Mouse (Mus musculus): Measurements from ENCODE around the gene Wdr63. TPM values are rescaled to one million over a fixed set of nuclear protein-coding genes. Genes with fewer than 3 reads are reported as not detected.

The Wdr63 gene
- not detected for polyA plus RNA-seq (2017; shearing (Covaris generic))

DNA sequence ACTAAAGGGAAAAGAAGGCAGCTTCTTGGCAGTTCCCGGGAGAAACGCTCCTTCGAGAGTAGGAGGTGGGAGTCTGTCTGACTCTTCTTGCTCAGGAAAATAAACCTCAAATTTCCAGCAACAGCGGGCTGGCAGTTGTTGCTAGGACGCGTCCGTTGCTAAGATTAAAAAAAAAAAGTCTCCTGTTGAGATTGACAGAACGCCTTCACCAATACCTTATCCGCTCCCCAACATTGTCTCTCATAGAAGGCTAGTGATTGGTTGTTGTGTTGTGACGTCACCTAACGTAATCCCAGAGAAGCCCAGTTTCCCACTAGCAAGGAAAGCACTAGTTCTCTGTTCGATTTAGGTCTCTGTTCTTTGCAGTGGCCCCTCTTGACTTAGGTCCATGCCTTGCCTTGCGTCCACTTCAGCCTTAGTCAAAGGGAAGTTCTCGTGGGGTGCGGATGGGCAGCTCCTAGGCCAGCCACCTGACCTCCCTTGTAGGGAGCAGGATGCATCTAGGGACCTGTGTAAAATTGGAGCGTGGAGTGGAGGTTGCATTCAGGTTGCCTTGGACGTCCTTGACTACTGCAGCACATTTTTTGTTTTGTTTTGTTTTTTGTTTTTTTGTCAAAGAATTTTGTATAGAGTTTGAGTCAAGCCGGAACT is at the start of gene Wdr63:
Wdr63 (minus strand) TSS at position 210 of the 651 bp plus-strand sequence.

GRCm38 (mm10) chr3:146149156-146150057 is 41.5 kb upstream of the Wdr63 start, which contains the start of gene Mcoln2:
Mcoln2 (plus strand) TSS chr3:146149833.

DNA sequence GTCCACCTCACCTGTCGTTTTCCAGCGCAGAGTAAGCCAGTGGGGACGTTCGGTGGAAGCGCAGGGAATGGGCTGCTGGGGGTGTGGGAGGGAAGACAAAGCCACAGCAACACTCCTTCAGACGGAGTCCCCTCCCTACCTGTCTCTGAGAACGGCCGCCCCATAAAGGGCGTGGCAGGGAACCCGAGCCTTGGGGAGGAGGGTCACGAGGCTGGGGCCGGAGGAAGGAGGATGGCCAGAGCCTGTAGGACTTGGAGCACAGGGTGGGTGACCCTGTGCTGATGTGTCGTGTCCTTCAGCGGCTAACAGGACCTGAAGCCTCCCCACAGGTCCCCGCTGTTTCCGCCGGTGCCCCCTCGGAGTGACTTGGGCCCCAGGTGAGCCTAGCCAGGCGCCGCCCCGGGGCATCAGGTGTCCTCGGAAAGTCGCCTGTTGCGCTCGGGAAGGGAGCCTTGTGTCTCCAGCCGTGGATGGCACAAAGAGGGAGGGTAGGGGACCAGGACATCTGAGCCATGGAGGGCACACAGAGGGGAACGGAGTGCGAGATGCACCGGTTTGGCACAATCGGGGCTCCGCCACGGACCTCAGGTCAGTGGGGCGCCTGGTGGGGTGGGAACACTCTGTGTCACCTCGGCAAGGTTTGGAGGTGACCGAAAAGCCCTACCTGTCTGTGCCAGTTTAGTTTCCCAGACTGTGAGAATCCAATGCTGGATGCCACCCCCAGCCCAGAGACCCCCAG is 9.5 kb upstream of the Wdr63 start, which contains the start of gene Mcoln3:
Mcoln3 (plus strand) TSS at position 193 of the 739 bp plus-strand sequence.

Other genes with a start within 250 kb of the Wdr63 start
- 196 TPM for gene Bcl10, start 185.3 kb downstream of the Wdr63 start, polyA plus RNA-seq (2017; shearing (Covaris generic))
- 99.5 TPM for gene 2410004B18Rik, start 170.1 kb downstream of the Wdr63 start, polyA plus RNA-seq (2017; shearing (Covaris generic))
- 1.5 TPM for gene Syde2, start 120.3 kb downstream of the Wdr63 start, polyA plus RNA-seq (2017; shearing (Covaris generic))
- gene Mcoln3, start 9.3 kb upstream of the Wdr63 start, polyA plus RNA-seq (2017; shearing (Covaris generic)): 1.2 TPM
- gene Mcoln2, start 41.7 kb upstream of the Wdr63 start, polyA plus RNA-seq (2017; shearing (Covaris generic)): 2.4 TPM
- not detected for gene Lpar3, start 112.8 kb upstream of the Wdr63 start, polyA plus RNA-seq (2017; shearing (Covaris generic))